Mouse (Mus musculus) inflammation-experienced regulatory T-cells, adult 6 months (primary cell): ENCODE data around the gene Etnk2. TPM values are rescaled to one million over a fixed set of nuclear protein-coding genes. Genes with fewer than 3 reads are reported as not detected.

ENCODE experiments used
- ATAC-seq: one replicate; pipeline ENCODE4 v1.8.0; 2017
- polyA plus RNA-seq, 3 experiments: library from polyadenylated mRNA; unstranded; fragments of 100-300 nt; shearing (Covaris generic); gene quantifications; one replicate each; pipeline ENCODE4 v1.2.1; 2017

The Etnk2 gene
- polyA plus RNA-seq, 3 experiments from 2014 or later = not detected

DNA sequence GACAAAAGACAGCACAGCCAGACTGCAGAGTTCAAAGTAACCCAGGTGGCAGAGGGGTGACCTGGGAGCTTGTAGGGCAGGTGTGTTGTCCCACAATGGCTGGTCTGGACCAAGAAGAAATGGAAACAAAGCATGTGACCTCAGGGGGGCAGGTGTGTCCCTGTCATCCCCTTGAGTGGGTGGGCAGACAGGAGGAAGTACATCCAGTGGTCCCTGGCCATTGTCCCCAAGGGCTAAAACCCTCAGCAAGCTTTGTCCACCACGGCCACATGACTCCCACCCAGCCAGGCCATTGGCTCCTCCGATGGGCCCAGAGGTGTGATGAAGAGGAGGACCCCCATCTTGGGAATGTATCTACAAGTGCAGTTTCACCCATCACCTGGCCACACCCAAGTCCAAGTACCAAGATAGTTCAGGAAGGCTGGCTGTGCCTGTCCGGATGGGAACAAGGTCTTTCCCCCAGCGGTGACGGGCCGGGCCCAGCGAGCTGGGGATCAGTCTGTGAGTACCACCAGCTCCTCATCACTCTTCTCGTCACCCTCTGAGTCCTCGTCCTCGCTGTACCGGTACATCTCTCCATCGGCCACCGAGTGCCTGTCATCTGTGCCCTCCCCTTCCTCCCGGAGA, 19.9 kb downstream of the Etnk2 start:
- no peak for ATAC-seq

DNA sequence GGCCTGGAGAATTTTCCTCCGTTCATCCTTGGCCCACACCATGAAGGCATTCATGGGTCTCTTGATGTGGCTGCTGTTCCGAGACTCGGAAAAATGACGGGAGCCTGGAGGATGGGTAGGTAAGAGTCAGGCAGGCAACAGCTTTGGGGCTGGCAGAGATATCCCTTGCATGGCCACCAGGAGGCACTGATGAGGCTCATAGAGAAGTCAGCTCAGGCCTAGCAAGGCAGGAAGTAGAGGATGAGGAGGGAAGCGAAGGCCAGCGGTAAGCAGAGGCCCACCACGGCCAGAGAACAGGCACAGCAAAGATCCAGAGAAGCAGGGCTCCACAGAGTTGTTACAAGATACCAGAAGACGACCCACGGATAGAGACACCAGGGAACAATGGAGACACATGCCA, 22.1 kb downstream of the Etnk2 start:
- peak; percentile 69 for ATAC-seq

DNA sequence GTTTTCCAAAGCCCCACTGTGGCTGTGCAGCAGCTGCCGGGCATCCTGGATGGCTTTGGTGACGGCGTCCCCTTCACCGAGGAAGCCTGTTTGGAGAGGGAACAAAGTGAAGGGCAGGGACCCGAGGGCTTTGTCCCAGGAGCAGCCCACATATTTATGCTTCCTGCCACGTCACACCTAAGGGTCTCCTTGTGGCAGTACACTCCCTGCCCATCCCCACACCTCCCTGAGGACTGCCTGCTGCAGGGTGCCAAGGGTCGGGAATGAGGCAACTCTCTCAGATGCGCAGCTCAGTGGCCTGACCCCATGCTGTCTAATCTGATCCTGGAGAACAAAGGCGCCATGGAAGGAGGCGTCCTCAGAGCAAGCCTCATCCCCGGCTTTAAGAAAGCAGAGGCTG, 22.8 kb downstream of the Etnk2 start:
- no peak for ATAC-seq

DNA sequence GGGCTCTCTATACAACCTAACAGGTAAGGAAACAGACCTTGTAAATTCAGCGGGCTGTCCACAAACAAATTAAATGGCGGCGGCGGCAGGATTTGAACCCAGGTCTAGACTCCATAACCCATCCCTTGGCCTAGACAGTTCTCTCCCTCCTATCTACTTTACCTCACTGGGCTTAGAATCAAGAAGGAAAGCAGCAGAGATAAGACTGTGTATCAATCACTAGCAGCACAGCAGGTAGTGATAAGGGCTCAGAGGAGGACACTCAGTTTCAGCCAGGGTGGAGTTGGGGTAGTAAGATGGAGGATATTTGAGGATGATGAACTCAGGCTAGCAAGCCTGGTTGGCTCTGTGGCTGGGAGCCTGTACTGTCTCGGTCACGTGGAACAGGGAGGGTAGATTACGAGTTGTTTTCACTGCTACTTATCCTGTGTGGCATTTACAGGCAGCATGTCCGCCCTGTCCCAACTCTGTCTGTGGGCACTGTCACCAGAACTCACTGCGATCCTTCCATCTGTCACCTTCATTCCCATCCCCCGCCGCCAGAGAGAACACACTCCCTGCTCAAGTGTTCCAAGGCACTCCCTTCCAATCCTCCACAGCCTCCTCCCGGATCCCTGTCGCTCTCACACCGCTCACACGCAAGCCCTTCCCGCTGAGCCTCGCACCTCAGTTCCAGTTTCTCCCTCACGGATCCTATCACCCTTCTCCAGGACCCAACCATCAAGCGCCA, 24.3 kb downstream of the Etnk2 start:
- no peak for ATAC-seq

DNA sequence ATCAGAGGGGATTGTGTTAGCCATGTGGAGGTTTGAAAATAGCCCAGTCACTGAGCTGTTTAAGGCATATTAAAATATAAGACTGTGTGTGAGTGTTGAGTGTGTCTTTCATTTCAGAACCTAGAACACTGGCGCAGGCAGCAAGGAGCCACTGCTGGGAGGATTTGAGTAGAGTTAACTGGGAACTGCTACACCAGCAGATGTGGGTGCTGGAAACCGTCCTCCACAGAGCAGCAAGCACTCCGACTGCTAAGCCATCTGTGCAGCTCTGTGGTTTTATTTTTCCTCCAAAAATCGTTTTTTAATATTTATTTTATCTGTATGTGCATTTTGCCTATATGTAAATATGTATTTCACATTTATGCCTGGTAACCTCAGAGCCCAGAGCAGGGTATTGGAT, 31.3 kb downstream of the Etnk2 start:
- ATAC-seq = no peak

DNA sequence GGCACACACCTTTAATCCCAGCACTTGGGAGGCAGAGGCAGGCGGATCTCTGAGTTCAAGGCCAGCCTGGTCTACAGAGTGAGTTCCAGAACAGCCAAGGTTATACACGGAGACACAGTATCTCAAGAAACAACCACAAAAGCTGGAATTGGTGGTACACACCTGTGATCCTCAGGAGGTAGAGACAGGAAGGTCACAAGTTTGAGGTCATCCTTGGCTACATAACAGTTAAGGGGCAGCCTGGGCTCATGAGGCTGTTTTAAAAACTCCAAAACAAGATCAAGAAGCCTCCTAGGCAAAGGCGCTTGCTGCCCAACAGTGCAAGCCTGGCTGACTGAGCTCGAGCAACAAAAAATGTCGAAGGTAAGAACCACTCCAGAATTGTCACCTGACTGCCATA, 33.3 kb downstream of the Etnk2 start:
- no peak for ATAC-seq

DNA sequence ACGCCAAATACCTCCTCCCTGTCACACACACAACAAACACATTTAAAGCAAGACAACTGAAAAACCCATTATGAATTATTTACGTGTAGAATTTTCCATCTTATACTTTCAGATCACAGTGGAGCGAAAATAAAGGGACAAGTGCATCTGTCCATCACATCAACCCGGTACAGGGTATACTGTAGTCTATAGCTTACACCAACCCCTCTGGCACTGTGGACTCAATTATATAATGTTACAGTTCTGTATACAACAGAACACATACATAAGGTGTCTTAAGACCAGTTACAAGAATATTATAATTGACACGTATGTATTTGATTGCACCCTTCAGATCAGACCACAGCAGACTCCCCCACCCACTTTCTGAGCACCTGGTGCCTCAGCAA, 33.7 kb downstream of the Etnk2 start:
- ATAC-seq = no peak

DNA sequence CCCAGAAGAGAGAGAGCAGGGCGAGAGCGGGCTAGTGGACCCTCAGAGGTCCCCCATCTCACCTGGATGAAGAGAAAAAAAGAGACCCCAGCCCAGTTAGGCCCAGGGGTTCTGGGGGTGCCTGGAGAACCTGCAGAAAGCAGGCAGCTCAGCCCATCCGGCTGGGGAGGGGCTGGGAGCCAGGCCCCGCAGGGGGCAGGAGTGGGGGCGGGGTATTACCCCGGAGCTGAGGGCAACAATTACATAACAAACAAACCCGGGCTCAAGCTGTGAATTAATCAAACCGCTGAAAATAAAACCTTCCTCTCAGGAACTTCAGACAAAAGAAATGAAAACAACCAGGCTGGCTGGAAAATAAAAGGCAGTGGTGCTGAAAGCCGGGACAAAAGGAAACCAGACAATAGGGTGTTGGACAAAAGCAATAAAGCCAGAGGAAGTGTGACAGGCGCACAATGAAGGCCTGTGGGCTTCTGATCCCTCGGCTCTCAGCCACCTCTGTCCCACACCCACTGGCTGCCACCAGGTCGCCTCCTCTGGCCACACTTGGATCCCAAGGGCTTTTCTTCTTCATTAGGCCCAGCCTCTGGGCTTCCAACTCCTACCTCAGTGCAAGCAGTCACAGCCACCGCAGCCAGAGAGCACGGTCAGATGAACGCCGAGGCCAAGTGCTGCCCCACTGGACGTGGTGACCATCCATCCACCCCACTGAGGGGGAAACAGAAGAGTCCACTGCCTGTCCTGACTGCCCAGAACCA, 34.3 kb downstream of the Etnk2 start:
- ATAC-seq = no peak

DNA sequence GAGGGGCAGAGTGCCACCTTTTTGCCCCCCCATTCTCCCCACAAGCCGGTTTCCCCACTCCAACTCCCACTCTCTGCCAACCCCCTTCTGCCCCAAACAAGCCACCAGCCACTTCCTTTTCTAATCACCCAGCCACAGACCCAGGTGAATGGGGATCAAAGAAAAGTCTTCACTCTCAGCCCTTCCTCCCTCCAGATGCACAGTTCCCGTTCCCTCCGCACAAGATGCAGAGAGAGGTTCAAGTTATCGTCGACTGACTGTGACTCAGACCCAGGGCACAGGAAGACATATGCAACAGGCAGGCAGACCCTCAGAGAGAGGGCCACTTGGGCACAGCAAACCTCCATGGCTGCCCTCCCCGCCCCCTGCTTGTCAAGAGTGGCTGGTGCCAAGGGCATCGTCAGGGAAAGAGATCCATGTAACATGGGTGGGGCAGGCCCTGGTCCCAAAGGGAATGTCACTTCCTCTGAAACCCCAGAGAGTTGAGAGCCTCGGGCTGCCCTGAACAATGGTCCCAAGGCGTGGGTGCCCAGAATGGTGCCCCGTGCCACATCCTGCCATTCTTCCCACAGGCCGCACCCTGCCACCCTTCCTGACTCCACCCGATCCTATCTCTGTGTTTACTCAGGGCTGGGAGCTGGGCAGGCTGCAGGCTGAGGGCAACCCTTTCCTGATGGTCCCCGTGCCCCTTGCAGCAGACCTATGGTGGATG, 36.8 kb downstream of the Etnk2 start:
- no peak for ATAC-seq

DNA sequence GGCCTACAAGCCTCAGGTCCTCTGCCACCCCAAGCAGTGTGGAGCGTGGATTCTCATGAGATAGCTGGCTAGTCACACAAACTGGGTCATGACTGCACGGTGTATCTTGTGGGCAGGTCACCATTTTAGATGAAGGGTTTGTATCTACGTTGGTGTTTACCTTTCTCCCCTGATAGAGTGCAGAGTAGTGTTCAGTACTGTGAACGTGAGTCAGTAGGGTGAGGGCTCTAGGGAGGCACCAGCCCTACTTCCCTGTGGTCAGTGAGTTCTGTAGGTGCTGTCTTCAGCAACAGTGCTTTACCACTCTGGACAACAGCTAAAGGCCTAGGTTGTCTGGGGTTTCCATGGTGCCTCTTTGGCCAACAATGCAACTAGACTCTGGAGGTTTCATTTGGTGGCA, 40.6 kb downstream of the Etnk2 start:
- ATAC-seq = no peak

DNA sequence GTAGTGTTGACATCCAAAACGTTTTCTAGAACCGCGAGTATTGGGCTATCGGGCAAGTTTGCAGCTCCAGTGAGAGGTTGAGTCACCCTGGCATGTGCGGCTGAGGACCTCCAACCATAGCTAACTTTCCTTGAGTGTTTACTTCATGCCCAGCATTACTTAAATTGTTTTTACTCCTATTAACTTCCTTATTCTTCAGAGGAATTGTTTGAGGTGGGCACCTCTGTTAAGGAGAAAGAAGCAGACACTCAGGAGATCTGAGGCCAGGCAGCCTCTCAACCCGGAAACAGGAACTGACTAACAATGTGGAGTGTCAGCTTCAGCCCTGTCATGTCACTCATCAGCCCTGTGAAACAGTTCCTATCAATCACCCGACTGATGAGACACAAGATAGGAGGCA, 43.2 kb downstream of the Etnk2 start:
- ATAC-seq = no peak

DNA sequence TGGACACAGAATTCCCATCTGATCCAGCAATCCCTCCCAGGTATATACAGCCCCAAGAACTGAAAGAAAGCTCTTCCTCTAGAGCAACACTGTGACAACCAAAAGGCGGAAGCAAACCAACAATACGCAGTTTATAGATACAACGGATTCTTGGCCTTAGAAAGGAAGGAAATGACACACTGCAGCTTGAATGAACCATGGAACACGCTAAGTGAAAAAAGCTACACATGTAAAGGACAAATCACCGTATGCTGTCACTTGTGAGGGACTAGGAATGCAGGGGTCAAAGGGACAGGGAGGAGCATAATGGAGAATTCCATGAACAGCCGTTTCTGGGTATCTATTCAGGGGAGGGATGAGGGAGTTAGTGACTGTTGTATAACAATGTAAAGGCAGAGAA, 44.1 kb downstream of the Etnk2 start:
- no peak for ATAC-seq

DNA sequence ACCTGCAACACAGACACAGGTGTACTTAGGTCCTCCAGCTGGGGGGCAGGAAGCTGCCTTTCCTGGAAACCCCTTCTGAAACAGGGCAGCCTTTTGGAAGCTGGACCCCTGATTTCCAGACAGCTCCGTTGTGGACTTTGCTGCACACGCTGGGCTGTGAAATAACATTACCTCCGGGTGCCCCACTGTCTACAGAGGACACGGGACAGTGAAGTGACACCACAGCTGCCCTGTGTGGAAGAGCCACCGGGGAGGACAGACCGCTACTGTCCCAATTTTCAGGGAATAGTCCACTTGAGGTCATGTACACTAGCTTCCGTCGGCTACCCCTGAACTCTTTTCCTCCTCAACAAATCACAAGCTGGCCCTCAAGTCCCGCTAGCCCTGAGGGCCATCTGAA, 44.9 kb downstream of the Etnk2 start:
- ATAC-seq = no peak

DNA sequence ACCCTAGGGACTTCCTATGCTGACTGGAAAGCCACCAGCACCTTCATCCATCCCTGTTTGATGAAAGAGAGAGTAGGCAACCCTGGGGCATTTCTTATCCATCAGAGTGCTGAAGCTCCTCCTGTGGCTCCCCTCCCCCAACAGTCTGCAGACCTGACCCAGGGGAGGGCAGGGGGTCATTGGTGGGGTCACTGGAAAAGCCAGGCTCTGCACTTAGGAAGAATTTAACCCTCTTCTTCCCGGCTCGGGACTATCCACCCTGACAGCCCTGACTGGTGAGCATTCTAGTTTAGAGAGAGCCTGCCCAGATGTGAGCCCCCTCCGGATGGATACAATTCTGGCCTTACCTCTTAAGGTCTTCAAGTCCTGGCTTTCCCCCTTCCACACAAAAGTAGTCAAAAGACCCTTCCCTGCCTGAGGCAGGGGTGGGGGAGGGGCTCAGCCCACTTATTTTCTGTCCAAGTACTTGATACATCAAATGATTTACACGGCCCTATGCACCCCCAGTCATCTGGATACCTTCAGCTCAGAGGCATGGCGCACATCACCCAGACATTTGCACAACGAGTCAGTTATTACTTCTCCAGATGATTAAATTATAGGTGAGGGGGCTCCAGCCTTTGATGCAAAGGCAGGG, 45.6 kb downstream of the Etnk2 start:
- no peak for ATAC-seq

DNA sequence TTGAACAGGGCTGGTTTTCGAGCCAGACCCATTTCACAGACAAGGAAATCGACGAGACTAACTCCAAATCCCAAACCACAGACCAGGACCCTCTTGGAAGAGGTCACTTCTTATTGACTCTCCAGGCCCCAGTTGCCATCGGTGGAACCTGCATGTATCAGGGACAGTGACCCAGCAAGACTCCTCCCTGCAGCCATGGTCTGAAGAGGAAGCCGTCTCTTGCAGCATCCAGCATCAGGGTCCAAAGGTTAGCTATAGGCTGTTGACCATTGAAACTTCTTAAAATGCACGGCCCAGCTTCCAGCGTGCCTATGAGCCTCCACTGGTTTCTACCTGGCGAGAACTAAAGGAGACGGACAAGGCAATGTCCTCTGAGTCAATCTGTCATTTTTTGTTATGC, 46.4 kb downstream of the Etnk2 start:
- no peak for ATAC-seq

DNA sequence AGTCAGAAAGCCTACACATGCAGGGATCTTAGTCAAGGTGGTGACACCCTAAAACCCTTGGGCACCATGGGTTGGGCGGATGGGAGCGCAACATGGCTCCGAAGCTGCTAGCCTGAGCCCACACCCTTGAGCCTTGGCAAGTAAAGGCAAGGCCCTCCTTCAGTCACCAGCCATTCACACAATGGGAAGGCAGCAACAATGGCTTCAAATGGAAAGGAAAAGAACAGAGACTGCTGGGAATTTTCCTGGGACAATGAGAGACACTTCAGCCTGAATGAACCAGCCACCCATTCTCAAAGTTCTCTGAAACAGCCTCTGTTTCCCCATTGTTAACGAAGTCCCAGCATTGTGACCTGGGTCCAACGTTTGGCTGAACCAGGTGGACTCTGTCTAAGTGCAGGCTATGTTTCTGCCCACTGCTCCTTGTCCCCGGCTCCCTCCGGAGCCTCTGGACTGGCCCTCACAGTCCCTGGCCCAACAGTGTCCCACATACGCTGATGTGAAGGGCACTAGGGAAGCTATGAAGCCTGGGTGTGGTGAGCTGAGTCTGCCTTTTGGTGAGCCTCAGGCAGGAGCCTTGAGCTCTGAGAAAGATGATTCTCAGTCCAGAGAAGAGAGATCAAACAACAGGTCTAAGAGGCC, 48.3 kb downstream of the Etnk2 start:
- ATAC-seq = no peak

DNA sequence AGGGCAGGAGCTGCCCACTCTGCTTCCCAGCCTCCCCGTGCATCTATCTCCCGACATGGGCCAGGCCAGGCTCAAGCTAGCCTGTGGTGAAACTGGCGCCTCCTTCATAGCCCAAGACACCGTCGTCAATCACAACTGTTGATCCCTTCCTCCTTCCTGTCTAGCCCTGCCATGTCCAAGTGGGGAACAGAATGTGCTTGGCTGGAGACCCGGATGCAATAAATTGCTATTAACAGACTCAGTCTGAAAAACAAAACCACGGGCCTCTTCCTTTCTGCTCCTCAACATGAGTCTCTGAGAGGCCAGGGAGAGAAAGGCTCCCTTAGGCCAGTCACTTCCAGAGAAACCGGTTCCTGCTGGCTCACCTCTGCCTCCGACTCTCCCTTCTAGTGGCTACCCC, 49.6 kb downstream of the Etnk2 start:
- ATAC-seq = no peak

DNA sequence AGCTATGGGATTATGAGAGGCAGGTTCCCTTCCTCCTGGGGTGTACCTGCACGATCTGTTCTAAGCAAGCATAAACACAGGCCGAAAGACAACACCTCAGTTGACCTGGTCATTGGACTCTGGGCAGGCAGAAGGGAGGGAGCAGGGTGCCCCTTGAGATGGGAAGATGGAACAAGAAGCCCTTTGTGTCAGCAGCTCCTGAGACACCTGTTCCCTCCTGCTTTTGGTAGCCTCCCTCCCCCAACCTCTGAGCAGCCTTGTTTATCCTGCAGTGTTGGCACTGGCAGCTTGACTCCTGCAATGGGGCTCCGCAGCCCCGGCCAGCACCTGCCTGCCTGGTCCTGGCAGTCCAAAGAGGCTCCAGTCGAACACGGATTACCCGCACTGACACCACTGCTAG, 51.7 kb downstream of the Etnk2 start:
- ATAC-seq = no peak

DNA sequence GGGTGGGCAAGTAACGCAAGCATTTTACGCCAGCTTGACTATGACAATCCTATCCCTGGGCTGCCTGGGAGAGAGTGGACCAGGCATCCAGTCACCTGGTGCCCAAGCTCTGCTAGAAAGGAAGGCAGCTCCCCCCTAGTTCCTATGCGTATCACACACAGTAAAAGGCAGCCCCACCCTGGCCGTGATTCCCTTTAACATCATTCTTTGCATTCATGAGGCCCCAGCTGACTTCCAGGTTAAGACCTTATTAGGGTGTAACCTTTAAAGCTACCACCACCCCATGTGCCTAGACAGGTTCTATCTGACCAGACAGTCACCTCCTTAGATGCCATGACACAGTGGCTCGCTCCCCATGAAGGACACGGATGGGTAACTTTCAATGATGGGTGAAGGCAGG, 52.1 kb downstream of the Etnk2 start:
- no peak for ATAC-seq

DNA sequence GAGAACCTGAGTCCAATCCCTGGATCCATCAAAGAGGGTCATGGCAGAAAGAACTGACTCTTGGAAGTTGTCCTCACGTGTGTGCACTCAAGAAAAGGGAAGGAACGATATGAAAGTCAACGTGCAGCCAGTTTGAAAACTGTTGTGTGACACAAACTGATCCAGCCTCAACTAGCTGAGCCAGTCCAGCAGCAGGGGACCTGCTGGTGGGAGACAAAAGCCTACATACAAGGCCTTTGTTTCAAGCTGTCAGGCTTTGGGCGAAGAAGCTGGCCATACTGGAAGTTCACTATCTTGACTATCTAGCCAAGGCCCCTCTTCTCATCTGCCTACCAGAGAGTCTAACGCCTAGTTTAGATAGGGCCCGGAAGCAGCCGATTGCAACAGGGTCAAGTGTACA, 53.1 kb downstream of the Etnk2 start:
- no peak for ATAC-seq

DNA sequence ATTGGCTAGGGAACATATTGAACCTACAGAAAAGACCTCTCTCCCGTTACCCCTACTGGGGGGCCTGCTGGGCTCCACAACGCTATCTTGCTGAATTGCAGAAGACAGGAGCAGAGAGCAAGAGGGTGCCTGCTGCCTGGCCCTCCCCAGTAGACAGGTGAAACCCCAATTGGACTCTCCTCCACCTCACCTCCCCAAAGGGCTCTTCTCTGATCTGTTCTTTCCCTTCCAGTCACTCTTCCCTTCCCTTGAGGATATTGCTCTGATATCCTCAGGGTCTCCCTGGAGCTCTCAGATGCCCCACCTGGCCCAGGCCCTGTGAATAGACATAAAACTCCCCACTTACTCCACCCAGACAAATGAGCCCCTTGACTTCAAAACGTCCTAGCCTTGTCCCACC, 53.7 kb downstream of the Etnk2 start:
- no peak for ATAC-seq

DNA sequence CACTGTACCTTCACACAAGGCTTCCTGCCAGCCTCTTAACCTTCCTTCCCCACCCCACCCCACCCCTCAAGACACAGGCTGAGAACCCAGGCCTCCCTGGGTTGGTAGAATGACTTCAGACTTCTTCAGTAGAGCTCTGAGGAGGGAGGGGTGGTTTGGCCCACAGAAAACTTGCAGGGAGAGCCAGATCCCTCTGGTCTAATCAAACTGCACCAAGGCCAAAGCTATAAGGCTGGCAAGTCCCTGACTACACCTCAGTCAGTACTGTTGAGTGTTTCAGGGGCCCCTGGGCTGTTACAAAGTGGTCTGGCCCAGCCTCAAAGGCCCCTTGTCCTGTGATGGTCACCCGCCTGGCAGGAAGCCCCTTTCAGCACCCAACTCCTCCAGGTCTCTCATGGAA, 54.2 kb downstream of the Etnk2 start:
- ATAC-seq = no peak
